In the genomic region with DNA sequence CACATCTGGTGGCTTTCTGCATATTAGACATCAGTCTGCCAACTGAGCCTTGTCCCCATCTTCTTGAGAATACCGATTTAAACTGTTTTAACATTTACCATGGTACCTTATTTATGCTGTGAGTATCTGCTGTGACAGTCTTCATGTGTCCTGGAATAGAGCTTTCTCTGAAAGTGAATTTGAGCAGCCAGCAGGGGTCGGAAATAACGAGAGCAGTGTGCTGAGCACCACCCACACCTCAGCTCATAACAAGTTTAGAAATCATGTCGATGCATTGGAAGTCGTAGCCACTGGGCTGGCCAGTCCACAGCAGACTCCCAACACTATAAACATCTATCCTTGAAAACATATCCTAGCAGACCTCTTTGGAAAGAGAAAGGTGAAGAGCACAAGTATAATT, we compare ENCODE assay signal across 22 mouse cellular contexts. TPM values are rescaled to one million over a fixed set of nuclear protein-coding genes. Genes with fewer than 3 reads are reported as not detected.
DNase-seq lines count a peak whose midpoint lies in the region; ATAC-seq lines count a peak whose summit lies in the region.
"Had no signal": no experiment of that assay in that cellular context is flagged by ENCODE, and none has a peak within 500 bp of the region (broad histone marks: within the 10 kb centered on the region; RNA-seq: fewer than 3 reads in every experiment).

No protein-coding gene starts in this region.

- ATAC-seq in frontal cortex, adult (ENCODE audit: low TSS enrichment) = peak; percentile 41
- no peak for ATAC-seq in heart, embryonic 12.5 days (ENCODE audit: insufficient number of reproducible peaks, low FRiP score)
- ATAC-seq in limb, embryonic 13.5 days (ENCODE audit: low FRiP score, low read depth) = no peak
- ATAC-seq: CD4-positive, CD25-positive, alpha-beta regulatory T cell, adult 4 months; liver, embryonic 12.5 days had no signal

- no peak for DNase-seq in frontal cortex, postnatal 36 days (ENCODE audit: low spot score in 2 of 2)
- DNase-seq in heart, postnatal 4 days = peak; percentile 14
- no peak for DNase-seq in limb, embryonic 10.5 days (ENCODE audit: low spot score)
- DNase-seq in cerebellum, postnatal 25 days = no peak
- DNase-seq: adrenal gland, postnatal 14 days; cerebellum, adult 8-10 months; heart, adult 18-20 months; heart, postnatal 10 days; kidney, adult 11 months; kidney, postnatal 4 days; layer of hippocampus, adult 9-11 months; lung, adult 2 months; lung, postnatal 14 days had no signal

- no peak overlapping the region for H3K4me3 ChIP-seq in heart, embryonic 12.5 days
- no peak overlapping the region for H3K4me3 ChIP-seq in limb, embryonic 13.5 days
- no peak overlapping the region for H3K4me3 ChIP-seq in limb, embryonic 10.5 days
- H3K4me3 ChIP-seq: forebrain, embryonic 10.5 days; liver, embryonic 12.5 days; midbrain, embryonic 12.5 days; neural tube, embryonic 15.5 days had no signal

- H3K9ac ChIP-seq in heart, embryonic 12.5 days = no peak overlapping the region
- no peak overlapping the region for H3K9ac ChIP-seq in limb, embryonic 13.5 days
- H3K9ac ChIP-seq: hindbrain, embryonic 14.5 days; liver, embryonic 12.5 days; midbrain, embryonic 12.5 days; neural tube, embryonic 15.5 days had no signal

- peaks cover 56% of the 10 kb centered on the region for H3K4me1 ChIP-seq in heart, embryonic 12.5 days (replicated peaks)
- H3K4me1 ChIP-seq in limb, embryonic 13.5 days = peaks cover 62% of the 10 kb centered on the region
- H3K4me1 ChIP-seq in limb, embryonic 10.5 days = no peaks in the 10 kb centered on the region
- H3K4me1 ChIP-seq: forebrain, embryonic 10.5 days had no signal

- H3K4me2 ChIP-seq in heart, embryonic 12.5 days = no peak overlapping the region
- H3K4me2 ChIP-seq in limb, embryonic 13.5 days (replicated peaks) = no peak overlapping the region
- H3K4me2 ChIP-seq: hindbrain, embryonic 14.5 days; liver, embryonic 12.5 days; midbrain, embryonic 12.5 days; neural tube, embryonic 15.5 days had no signal

- H3K27ac ChIP-seq in heart, embryonic 12.5 days (ENCODE audit: poor library complexity, severe bottlenecking) = no peak overlapping the region
- peak overlapping the region; percentile 45; the same call in 1 of the 2 replicates for H3K27ac ChIP-seq in limb, embryonic 13.5 days
- H3K27ac ChIP-seq in limb, embryonic 10.5 days = no peak overlapping the region
- H3K27ac ChIP-seq: forebrain, embryonic 10.5 days; hindbrain, embryonic 14.5 days; liver, embryonic 12.5 days; midbrain, embryonic 12.5 days; neural tube, embryonic 15.5 days had no signal

- 75% methylated on average over 5 of the region's 5 CpGs for WGBS in heart, embryonic 12.5 days
- 43% methylated on average over 5 of the region's 5 CpGs for WGBS in limb, embryonic 13.5 days
- 81% methylated on average over 5 of the region's 5 CpGs for WGBS in limb, embryonic 10.5 days

- peaks cover 88% of the 10 kb centered on the region for H3K36me3 ChIP-seq in heart, embryonic 12.5 days
- H3K36me3 ChIP-seq in limb, embryonic 13.5 days = peaks cover 89% of the 10 kb centered on the region
- H3K36me3 ChIP-seq in limb, embryonic 10.5 days = peaks cover 100% of the 10 kb centered on the region

- H3K9me3 ChIP-seq in heart, embryonic 12.5 days (replicated peaks) = no peaks in the 10 kb centered on the region
- H3K9me3 ChIP-seq in limb, embryonic 13.5 days = no peaks in the 10 kb centered on the region
- H3K9me3 ChIP-seq in limb, embryonic 10.5 days (replicated peaks) = no peaks in the 10 kb centered on the region
- H3K9me3 ChIP-seq: forebrain, embryonic 10.5 days; liver, embryonic 12.5 days; midbrain, embryonic 12.5 days; neural tube, embryonic 15.5 days had no signal

- no peaks in the 10 kb centered on the region for H3K27me3 ChIP-seq in heart, embryonic 12.5 days (replicated peaks)
- no peaks in the 10 kb centered on the region for H3K27me3 ChIP-seq in limb, embryonic 13.5 days
- H3K27me3 ChIP-seq in limb, embryonic 10.5 days (ENCODE audit: low read depth, poor library complexity, severe bottlenecking) = no peaks in the 10 kb centered on the region
- H3K27me3 ChIP-seq: liver, embryonic 12.5 days; midbrain, embryonic 12.5 days; neural tube, embryonic 15.5 days had no signal

RNA-seq across cellular contexts. Expression of a gene that starts 27.4 kb away (rescaled TPM):
- total RNA-seq in heart, postnatal 4 days (2021) = 100 to 1,000 TPM; 610 to 637 TPM
- polyA plus RNA-seq in heart, embryonic 12.5 days (2016; fragmentation: Nextera tagmentation; extraction: Ambion mirVana) = 624 and 643 TPM in 2 replicates
- polyA plus RNA-seq in limb, embryonic 13.5 days (2015; fragmentation: Nextera tagmentation; extraction: Ambion mirVana) = 754 and 779 TPM in 2 replicates
- 565 and 690 TPM in 2 replicates for polyA plus RNA-seq in limb, embryonic 10.5 days (2016; fragmentation: Nextera tagmentation; extraction: Ambion mirVana)
